Mouse (Mus musculus) forebrain, postnatal 0 days (tissue): ENCODE data around the gene Atp6v0a4. TPM values are rescaled to one million over a fixed set of nuclear protein-coding genes. Genes with fewer than 3 reads are reported as not detected.
A peak's percentile ranks its signal among the peaks of the same experiment; 100 is the strongest.

ENCODE experiments used
- ATAC-seq: fragments of 200-750 bp; cut with Nextera tagmentation; 2 replicates; pipeline ENCODE4 v1.8.0; 2017; ENCODE audit warnings: mild to moderate bottlenecking, moderate library complexity
- DNase-seq: peaks from one replicate; pipeline ENCODE4 v3.0.0-alpha.2; 2015
- H3K27ac ChIP-seq: fragments of 300-500 bp; sonication (generic); 2 replicates; pipeline ENCODE4 v1.5.1; 2014; ENCODE audit warnings: low read depth, mild to moderate bottlenecking, antibody characterized with exemption, low read length, moderate library complexity, mixed read lengths
- H3K27me3 ChIP-seq: fragments of 300-500 bp; sonication (generic); 2 replicates; pipeline ENCODE4 v1.6.1; 2014; ENCODE audit warnings: mild to moderate bottlenecking, low read length, mixed read lengths; ENCODE audit not compliant: insufficient read depth
- H3K36me3 ChIP-seq: fragments of 300-500 bp; sonication (generic); 2 replicates; pipeline ENCODE4 v1.6.1; 2014; ENCODE audit warnings: mild to moderate bottlenecking, moderate library complexity; ENCODE audit not compliant: insufficient read depth
- H3K4me1 ChIP-seq: fragments of 300-500 bp; sonication (generic); 2 replicates; pipeline ENCODE4 v1.6.1; 2014; ENCODE audit warnings: antibody characterized with exemption; ENCODE audit not compliant: insufficient read depth
- H3K4me2 ChIP-seq: fragments of 300-500 bp; sonication (generic); 2 replicates; pipeline ENCODE4 v1.6.1; 2014; ENCODE audit warnings: low read depth, mild to moderate bottlenecking, moderate library complexity
- H3K4me3 ChIP-seq: fragments of 300-500 bp; sonication (generic); 2 replicates; pipeline ENCODE4 v1.5.1; 2014; ENCODE audit warnings: low read depth, low read length, mixed read lengths
- H3K9ac ChIP-seq: fragments of 300-500 bp; sonication (generic); 2 replicates; pipeline ENCODE4 v1.6.1; 2014; ENCODE audit warnings: mild to moderate bottlenecking
- H3K9me3 ChIP-seq: fragments of 300-500 bp; sonication (generic); 2 replicates; pipeline ENCODE4 v1.6.1; 2016; ENCODE audit warnings: low read length
- CTCF ChIP-seq: sonication (generic); IDR thresholded peaks from 2 replicates; pipeline ENCODE4 v1.5.1; 2016; ENCODE audit warnings: antibody characterized with exemption, control low read depth, low read depth
- WGBS: fragments of 180-500 bp; shearing (Covaris S2); extraction: QIAGEN DNeasy Blood & Tissue Kit; methylation state at CpG from one replicate; pipeline ENCODE4 v1.1.7; 2014; 5-methylcytosine and 5-hydroxymethylcytosine counted together
- polyA plus RNA-seq: library from polyadenylated mRNA; unstranded; fragments of >200 nt; fragmentation: Nextera tagmentation; extraction: Ambion mirVana; gene quantifications from 2 replicates; pipeline ENCODE4 v1.2.1, GENCODE M21; 2015
- total RNA-seq: library from RNA; depleted of rRNA; stranded (reverse); fragments of >200 nt; gene quantifications from 2 replicates; pipeline ENCODE4 v1.2.3, GENCODE M21; 2014

Gene Atp6v0a4
- total and polyA plus RNA-seq, 2 experiments from 2014 or later = 0.15 to 0.33 TPM

- ATAC-seq (peak; percentile 54), DNase-seq (peak; percentile 22)
- no peaks in the 10 kb centered on the region for H3K9me3 ChIP-seq
- no peak overlapping the region for H3K4me3 ChIP-seq
- TF ChIP-seq CTCF = no peak
- no peaks in the 10 kb centered on the region for H3K36me3 ChIP-seq
- 57% methylated on average over 4 of the region's 4 CpGs for WGBS
- H3K27me3 ChIP-seq = no peaks in the 10 kb centered on the region
- no peak overlapping the region for H3K4me2 ChIP-seq
- no peak overlapping the region for H3K9ac ChIP-seq
- H3K4me1 ChIP-seq = no peaks in the 10 kb centered on the region
- no peak overlapping the region for H3K27ac ChIP-seq
These were observed 8.1 kb downstream of the Atp6v0a4 start for GRCm38 (mm10) chr6:38116107-38116770.

GRCm38 (mm10) chr6:38110859-38111258 is 13.5 kb downstream of the Atp6v0a4 start:
- H3K27me3 ChIP-seq = no peaks in the 10 kb centered on the region
- no peaks in the 10 kb centered on the region for H3K4me1 ChIP-seq
- no peak for TF ChIP-seq CTCF
- no peak overlapping the region for H3K4me3 ChIP-seq
- no peaks in the 10 kb centered on the region for H3K9me3 ChIP-seq
- H3K27ac ChIP-seq = no peak overlapping the region
- no peaks in the 10 kb centered on the region for H3K36me3 ChIP-seq
- ATAC-seq (no peak), DNase-seq (no peak)
- no peak overlapping the region for H3K9ac ChIP-seq
- no peak overlapping the region for H3K4me2 ChIP-seq
- 65% methylated on average over 9 of the region's 9 CpGs for WGBS

- no peak for ATAC-seq
- DNase-seq = no peak
- Histone ChIP-seq H3K4me1 (no peaks in the 10 kb centered on the region), H3K27ac (no peak overlapping the region), H3K9me3 (no peaks in the 10 kb centered on the region), H3K27me3 (no peaks in the 10 kb centered on the region), H3K4me2 (no peak overlapping the region), H3K36me3 (no peaks in the 10 kb centered on the region), H3K9ac (no peak overlapping the region), H3K4me3 (no peak overlapping the region)
- TF ChIP-seq CTCF = no peak
- WGBS = 23% methylated on average over 9 of the region's 9 CpGs
These were observed 14.5 kb downstream of the Atp6v0a4 start for GRCm38 (mm10) chr6:38109871-38110270.

- Histone ChIP-seq H3K9ac (no peak within 1 kb of the TSS), H3K27ac (no peak within 1 kb of the TSS), H3K9me3 (no peaks in the 10 kb centered on the region), H3K36me3 (no peaks in the 10 kb centered on the region), H3K4me1 (no peaks in the 10 kb centered on the region), H3K4me2 (no peak within 1 kb of the TSS), H3K27me3 (no peaks in the 10 kb centered on the region), H3K4me3 (no peak within 1 kb of the TSS)
- ATAC-seq (no peak), DNase-seq (no peak)
- TF ChIP-seq CTCF = no peak
- 36% methylated on average over 9 of the region's 9 CpGs for WGBS
These were observed 15.1 kb downstream of the Atp6v0a4 start, which contains the start of gene Tmem213 for GRCm38 (mm10) chr6:38109160-38109795. Gene Tmem213, plus strand, starts transcription at chr6:38109255.

- Histone ChIP-seq H3K4me1 (no peaks in the 10 kb centered on the region), H3K9me3 (no peaks in the 10 kb centered on the region), H3K27me3 (no peaks in the 10 kb centered on the region), H3K9ac (no peak overlapping the region), H3K4me2 (no peak overlapping the region), H3K36me3 (no peaks in the 10 kb centered on the region), H3K4me3 (no peak overlapping the region), H3K27ac (no peak overlapping the region)
- TF ChIP-seq CTCF = no peak
- ATAC-seq (no peak), DNase-seq (no peak)
- WGBS = 94% methylated on average over 5 of the region's 5 CpGs
These were observed 15.9 kb downstream of the Atp6v0a4 start for GRCm38 (mm10) chr6:38108449-38108848.

- ATAC-seq = no peak
- no peak overlapping the region for H3K9ac ChIP-seq
- no peaks in the 10 kb centered on the region for H3K9me3 ChIP-seq
- DNase-seq = no peak
- H3K4me1 ChIP-seq = no peaks in the 10 kb centered on the region
- H3K36me3 ChIP-seq = no peaks in the 10 kb centered on the region
- TF ChIP-seq CTCF = no peak
- no peak overlapping the region for H3K4me3 ChIP-seq
- H3K27me3 ChIP-seq = no peaks in the 10 kb centered on the region
- H3K4me2 ChIP-seq = no peak overlapping the region
- WGBS = 87% methylated on average over 9 of the region's 9 CpGs
- no peak overlapping the region for H3K27ac ChIP-seq
These were observed 18.5 kb downstream of the Atp6v0a4 start for GRCm38 (mm10) chr6:38105924-38106323.

- Histone ChIP-seq H3K4me3 (no peak overlapping the region), H3K9me3 (no peaks in the 10 kb centered on the region), H3K4me1 (no peaks in the 10 kb centered on the region), H3K4me2 (no peak overlapping the region), H3K36me3 (no peaks in the 10 kb centered on the region), H3K27ac (no peak overlapping the region), H3K9ac (no peak overlapping the region), H3K27me3 (no peaks in the 10 kb centered on the region)
- TF ChIP-seq CTCF = no peak
- DNase-seq (no peak), ATAC-seq (no peak)
- WGBS = 66% methylated on average over 6 of the region's 6 CpGs
These were observed 20.6 kb downstream of the Atp6v0a4 start for GRCm38 (mm10) chr6:38103775-38104174.
